Mouse (Mus musculus) intestine, embryonic 15.5 days (tissue): ENCODE data around the gene Tnfsf12. TPM values are rescaled to one million over a fixed set of nuclear protein-coding genes. Genes with fewer than 3 reads are reported as not detected.

ENCODE experiments used
- ATAC-seq: fragments of 200-750 bp; cut with Nextera tagmentation; 2 replicates; pipeline ENCODE4 v1.8.0; 2017; ENCODE audit warnings: moderate TSS enrichment, moderate library complexity
- H3K27ac ChIP-seq: fragments of 300-500 bp; sonication (generic); 2 replicates; pipeline ENCODE4 v1.5.1; 2015; ENCODE audit warnings: mild to moderate bottlenecking, inconsistent platforms
- H3K27me3 ChIP-seq: fragments of 300-500 bp; sonication (generic); replicated peaks from 2 replicates; pipeline ENCODE4 v1.6.1; 2015; ENCODE audit warnings: inconsistent platforms
- H3K36me3 ChIP-seq: fragments of 300-500 bp; sonication (generic); 2 replicates; pipeline ENCODE4 v1.6.1; 2015; ENCODE audit warnings: inconsistent platforms
- H3K4me1 ChIP-seq: fragments of 300-500 bp; sonication (generic); replicated peaks from 2 replicates; pipeline ENCODE4 v1.6.1; 2015; ENCODE audit warnings: inconsistent platforms
- H3K4me2 ChIP-seq: fragments of 300-500 bp; sonication (generic); replicated peaks from 2 replicates; pipeline ENCODE4 v1.6.1; 2015; ENCODE audit warnings: mild to moderate bottlenecking, inconsistent platforms
- H3K4me3 ChIP-seq: fragments of 300-500 bp; sonication (generic); replicated peaks from 2 replicates; pipeline ENCODE4 v1.5.1; 2015; ENCODE audit warnings: inconsistent platforms
- H3K9ac ChIP-seq: fragments of 300-500 bp; sonication (generic); 2 replicates; pipeline ENCODE4 v1.6.1; 2015; ENCODE audit warnings: inconsistent platforms
- H3K9me3 ChIP-seq: fragments of 300-500 bp; sonication (generic); 2 replicates; pipeline ENCODE4 v1.6.1; 2016; ENCODE audit warnings: inconsistent platforms
- WGBS: fragments of 180-500 bp; shearing (Covaris S2); methylation state at CpG from one replicate; pipeline ENCODE4 v1.1.7; 2015; 5-methylcytosine and 5-hydroxymethylcytosine counted together
- polyA plus RNA-seq: library from polyadenylated mRNA; unstranded; fragments of >200 nt; fragmentation: Nextera tagmentation; extraction: Ambion mirVana; gene quantifications from 2 replicates; pipeline ENCODE4 v1.2.1, GENCODE M21; 2015

Gene Tnfsf12
- polyA plus RNA-seq, 1 experiment from 2014 or later, result 7.0 TPM

DNA sequence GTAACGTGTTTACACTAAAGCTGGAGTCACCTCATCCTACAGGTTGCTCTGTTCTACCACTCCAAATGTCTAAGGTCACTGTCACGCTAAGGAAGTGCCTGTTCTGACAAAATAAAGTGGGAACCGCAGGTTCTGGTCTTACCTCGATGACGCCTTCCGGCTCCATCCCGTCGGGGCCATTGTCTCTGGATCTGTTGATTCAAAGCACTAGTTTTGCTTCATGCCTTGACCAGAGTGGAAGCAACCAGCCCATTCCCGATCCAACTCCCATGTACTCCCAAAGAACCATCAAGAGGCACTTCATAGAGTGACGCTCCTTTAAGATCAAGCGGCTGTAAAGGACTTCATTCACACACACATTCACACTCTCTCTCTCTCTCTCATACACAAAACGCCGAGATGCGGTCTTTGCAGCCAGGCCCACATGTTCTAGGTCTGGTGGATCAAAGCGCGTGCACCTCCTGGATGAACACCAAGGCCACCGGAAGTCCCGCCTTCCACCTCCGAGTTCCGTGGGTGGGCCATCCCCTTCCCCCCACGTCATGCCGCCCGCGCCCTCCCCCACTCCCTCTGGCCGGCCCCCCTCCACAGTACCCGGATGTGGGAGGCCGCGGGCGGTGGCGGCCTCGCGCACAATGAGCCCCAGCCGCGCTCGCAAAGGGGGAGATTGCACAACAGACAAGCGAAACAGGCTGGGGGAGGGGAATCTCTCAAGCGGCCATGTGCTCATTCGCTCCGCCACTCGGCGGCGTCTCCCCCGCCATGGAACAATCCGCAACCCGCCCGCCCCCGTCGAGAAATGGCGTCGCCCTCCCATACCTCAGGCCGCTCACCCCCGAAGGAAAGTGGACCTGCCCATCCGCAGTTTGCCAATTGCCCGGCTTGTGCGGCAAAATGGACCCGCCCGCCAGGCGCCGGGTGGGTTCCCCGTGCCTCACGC lies 24.6 kb downstream of the Tnfsf12 start:
- Histone ChIP-seq H3K4me2 (peak overlapping the region; percentile 56), H3K27me3 (no peaks in the 10 kb centered on the region), H3K4me3 (peak overlapping the region; percentile 77), H3K36me3 (peaks cover 41% of the 10 kb centered on the region), H3K4me1 (peaks cover 12% of the 10 kb centered on the region), H3K27ac (peak overlapping the region; percentile 89), H3K9me3 (no peaks in the 10 kb centered on the region), H3K9ac (peak overlapping the region; percentile 97)
- under 1% methylated on average over 61 of the region's 61 CpGs for WGBS
- ATAC-seq, result peak; percentile 79

DNA sequence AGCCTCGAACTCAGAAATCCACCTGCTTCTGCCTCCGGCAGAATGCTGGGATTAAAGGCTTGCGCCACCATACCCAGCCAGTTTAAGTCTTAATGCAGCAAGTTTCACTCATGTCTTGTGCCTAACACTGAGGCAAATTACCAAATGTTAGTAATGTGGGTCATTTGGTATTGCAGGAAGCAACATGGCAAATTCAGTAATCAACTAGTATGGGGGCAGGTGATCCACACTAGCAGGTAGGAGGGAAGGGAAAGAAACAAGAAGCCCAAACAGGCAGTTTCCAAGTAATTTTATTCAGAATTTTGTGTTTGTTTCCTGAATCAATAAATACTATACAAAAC lies 29.0 kb downstream of the Tnfsf12 start:
- H3K27me3 ChIP-seq, result no peaks in the 10 kb centered on the region
- ATAC-seq, result no peak
- H3K4me2 ChIP-seq, result no peak overlapping the region
- WGBS, result 83% methylated on average over 3 of the region's 3 CpGs
- no peak overlapping the region for H3K9ac ChIP-seq
- no peaks in the 10 kb centered on the region for H3K9me3 ChIP-seq
- peak overlapping the region; percentile 42; the same call in 1 of the 2 replicates for H3K27ac ChIP-seq
- H3K4me3 ChIP-seq, result no peak overlapping the region
- H3K4me1 ChIP-seq, result peaks cover 16% of the 10 kb centered on the region
- peaks cover 32% of the 10 kb centered on the region for H3K36me3 ChIP-seq

GRCm38 (mm10) chr11:69665961-69666664 lies 29.5 kb downstream of the Tnfsf12 start, which contains the start of gene Cd68:
Gene Cd68 (minus strand): TSS chr11:69666153.
- H3K4me3 ChIP-seq, result no peak within 1 kb of the TSS
- peak within 1 kb of the TSS; percentile 42 for H3K27ac ChIP-seq
- 0 out of 2 replicates have a peak within 1 kb of the TSS, but pooled peaks have one; percentile 3 for H3K4me2 ChIP-seq
- 32% methylated on average over 7 of the region's 7 CpGs for WGBS
- H3K36me3 ChIP-seq, result peaks cover 32% of the 10 kb centered on the region
- no peak within 1 kb of the TSS for H3K9ac ChIP-seq
- ATAC-seq, result peak; percentile 13; the same call in 1 of the 2 replicates
- peaks cover 20% of the 10 kb centered on the region for H3K4me1 ChIP-seq
- H3K27me3 ChIP-seq, result no peaks in the 10 kb centered on the region
- no peaks in the 10 kb centered on the region for H3K9me3 ChIP-seq

DNA sequence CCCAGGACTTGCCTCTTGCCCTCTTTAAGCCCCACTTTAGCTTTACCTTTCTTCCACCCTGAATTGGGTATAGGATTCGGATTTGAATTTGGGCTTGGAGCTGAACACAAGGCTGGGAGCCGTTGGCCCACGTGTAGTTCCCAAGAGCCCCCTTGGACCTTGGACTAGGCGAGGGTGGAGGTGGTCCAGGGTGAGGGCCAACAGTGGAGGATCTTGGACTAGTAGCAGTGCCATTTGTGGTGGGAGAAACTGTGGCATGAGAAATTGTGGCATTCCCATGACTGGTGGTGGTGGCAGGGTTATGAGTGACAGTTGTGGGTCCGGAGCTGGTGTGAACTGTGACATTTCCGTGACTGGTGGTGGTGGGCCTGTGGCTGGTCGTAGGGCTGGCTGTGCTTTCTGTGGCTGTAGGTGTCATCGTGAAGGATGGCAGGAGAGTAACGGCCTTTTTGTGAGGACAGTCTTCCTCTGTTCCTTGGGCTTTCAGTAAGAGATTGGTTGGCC lies 30.1 kb downstream of the Tnfsf12 start:
- Histone ChIP-seq H3K27ac (peak overlapping the region; percentile 42; the same call in 1 of the 2 replicates), H3K4me1 (peaks cover 20% of the 10 kb centered on the region), H3K4me3 (no peak overlapping the region), H3K4me2 (0 out of 2 replicates have a peak overlapping the region, but pooled peaks have one; percentile 3), H3K9me3 (no peaks in the 10 kb centered on the region), H3K27me3 (no peaks in the 10 kb centered on the region), H3K36me3 (peaks cover 32% of the 10 kb centered on the region), H3K9ac (no peak overlapping the region)
- no peak for ATAC-seq
- 67% methylated on average over 9 of the region's 9 CpGs for WGBS

DNA sequence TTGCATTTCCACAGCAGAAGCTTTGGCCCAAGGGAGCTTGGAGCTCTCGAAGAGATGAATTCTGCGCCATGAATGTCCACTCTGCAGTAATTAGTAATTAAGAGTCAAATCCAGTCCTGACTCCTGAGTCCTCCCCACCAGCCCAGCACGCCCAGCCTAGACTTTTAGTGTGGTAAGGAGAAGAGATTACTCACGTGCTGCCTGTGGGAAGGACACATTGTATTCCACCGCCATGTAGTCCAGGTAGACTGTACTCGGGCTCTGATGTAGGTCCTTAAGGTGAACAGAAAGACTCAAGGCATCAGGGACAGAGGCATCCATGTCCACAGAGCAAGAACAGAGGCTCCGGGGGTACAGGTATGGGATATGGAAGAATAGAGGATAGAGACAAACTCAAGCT lies 30.8 kb downstream of the Tnfsf12 start:
- 87% methylated on average over 7 of the region's 7 CpGs for whole genome bisulfite sequencing
- peaks cover 30% of the 10 kb centered on the region for H3K36me3 ChIP-seq
- no peak for ATAC-seq
- peaks cover 18% of the 10 kb centered on the region for H3K4me1 ChIP-seq
- no peak overlapping the region for H3K9ac ChIP-seq
- no peak overlapping the region for H3K4me3 ChIP-seq
- no peak overlapping the region for H3K27ac ChIP-seq
- H3K4me2 ChIP-seq, result no peak overlapping the region
- no peaks in the 10 kb centered on the region for H3K9me3 ChIP-seq
- H3K27me3 ChIP-seq, result no peaks in the 10 kb centered on the region

DNA sequence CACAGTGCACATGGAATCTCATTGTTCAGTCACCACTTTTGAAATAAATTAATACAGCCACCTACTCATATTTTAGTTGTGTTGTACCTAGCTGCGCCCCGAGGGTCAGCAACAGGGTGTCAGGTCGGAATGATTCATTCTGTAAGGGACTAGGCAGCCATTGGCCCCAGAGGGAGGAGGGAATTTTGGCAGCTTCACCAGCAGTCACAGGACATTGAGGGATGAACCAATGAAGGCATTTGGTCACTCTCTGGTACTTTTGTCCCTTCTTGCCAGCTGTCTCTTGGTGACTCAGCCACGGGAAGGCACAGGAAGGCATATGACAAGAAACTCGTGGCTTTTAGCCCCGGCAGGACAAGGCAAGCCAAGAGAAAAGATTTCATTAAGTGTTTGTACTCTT lies 31.9 kb downstream of the Tnfsf12 start:
- Histone ChIP-seq H3K9ac (no peak overlapping the region), H3K4me1 (peaks cover 10% of the 10 kb centered on the region), H3K4me2 (no peak overlapping the region), H3K27ac (no peak overlapping the region), H3K27me3 (no peaks in the 10 kb centered on the region), H3K36me3 (peaks cover 23% of the 10 kb centered on the region), H3K4me3 (no peak overlapping the region), H3K9me3 (no peaks in the 10 kb centered on the region)
- no peak for ATAC-seq
- WGBS, result 84% methylated on average over 6 of the region's 6 CpGs

- no peaks in the 10 kb centered on the region for H3K9me3 ChIP-seq
- no peaks in the 10 kb centered on the region for H3K27me3 ChIP-seq
- peak overlapping the region; percentile 96 for H3K27ac ChIP-seq
- peak; percentile 17; the same call in 1 of the 2 replicates for ATAC-seq
- peak overlapping the region; percentile 60 for H3K4me2 ChIP-seq
- H3K36me3 ChIP-seq, result peaks cover 20% of the 10 kb centered on the region
- peak overlapping the region; percentile 39 for H3K4me3 ChIP-seq
- WGBS, result 66% methylated on average over 13 of the region's 13 CpGs
- peaks cover 10% of the 10 kb centered on the region for H3K4me1 ChIP-seq
- peak overlapping the region; percentile 44 for H3K9ac ChIP-seq
These were observed 32.5 kb downstream of the Tnfsf12 start for GRCm38 (mm10) chr11:69662967-69663671.

- peaks cover 10% of the 10 kb centered on the region for H3K4me1 ChIP-seq
- H3K9ac ChIP-seq, result peak within 1 kb of the TSS; percentile 44
- peak within 1 kb of the TSS; percentile 60 for H3K4me2 ChIP-seq
- H3K9me3 ChIP-seq, result no peaks in the 10 kb centered on the region
- H3K36me3 ChIP-seq, result peaks cover 21% of the 10 kb centered on the region
- under 1% methylated on average over 48 of the region's 48 CpGs for WGBS
- peak; percentile 96 for ATAC-seq
- no peaks in the 10 kb centered on the region for H3K27me3 ChIP-seq
- peak within 1 kb of the TSS; percentile 39 for H3K4me3 ChIP-seq
- peak within 1 kb of the TSS; percentile 96 for H3K27ac ChIP-seq
These were observed 33.3 kb downstream of the Tnfsf12 start, which contains the start of gene Mpdu1 for GRCm38 (mm10) chr11:69662213-69662966. Gene Mpdu1 (minus strand): TSS chr11:69662642.

DNA sequence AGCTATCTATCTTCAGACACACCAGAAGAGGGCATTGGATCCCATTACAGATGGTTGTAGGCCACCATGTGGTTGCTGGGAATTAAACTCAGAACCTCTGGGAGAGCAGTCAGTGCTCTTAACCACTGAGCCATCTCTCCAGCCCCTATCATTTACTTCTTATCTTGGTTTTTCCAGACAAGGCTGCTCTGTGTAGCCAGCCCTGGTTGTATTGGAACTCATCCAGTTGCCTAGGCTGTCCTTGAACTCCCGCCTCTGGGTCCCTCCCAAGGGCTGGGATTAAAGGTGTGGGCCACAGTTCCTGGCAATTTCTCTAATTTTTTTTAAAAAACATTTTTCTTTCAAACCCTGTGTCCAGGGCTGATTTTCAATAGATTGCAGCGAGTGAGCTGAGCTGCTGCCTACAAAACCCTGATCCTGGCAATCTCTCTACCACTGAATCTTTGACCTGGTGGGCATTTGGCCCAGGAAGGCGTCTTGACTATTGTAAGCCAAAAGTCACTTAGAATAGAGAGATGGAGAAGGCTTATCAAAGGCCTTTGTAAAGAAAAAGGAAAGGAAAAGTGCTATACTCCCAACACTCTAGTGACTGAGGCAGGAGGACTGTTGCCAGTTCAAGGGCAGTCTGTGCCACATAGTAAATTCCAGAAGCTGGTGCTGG lies 34.3 kb downstream of the Tnfsf12 start:
- 76% methylated on average over 3 of the region's 3 CpGs for WGBS
- H3K27ac ChIP-seq, result peak overlapping the region; percentile 96
- peaks cover 10% of the 10 kb centered on the region for H3K4me1 ChIP-seq
- H3K9me3 ChIP-seq, result no peaks in the 10 kb centered on the region
- H3K27me3 ChIP-seq, result no peaks in the 10 kb centered on the region
- H3K4me2 ChIP-seq, result peak overlapping the region; percentile 60
- peak overlapping the region; percentile 44 for H3K9ac ChIP-seq
- H3K36me3 ChIP-seq, result peaks cover 15% of the 10 kb centered on the region
- H3K4me3 ChIP-seq, result peak overlapping the region; percentile 39
- no peak for ATAC-seq

GRCm38 (mm10) chr11:69657462-69657881 lies 38.2 kb downstream of the Tnfsf12 start:
- WGBS, result 82% methylated on average over 15 of the region's 15 CpGs

More at GRCm38 (mm10) chr11:69657462-69657881, 38.2 kb downstream of the Tnfsf12 start:
- Histone ChIP-seq H3K4me2 (no peak overlapping the region), H3K4me3 (no peak overlapping the region), H3K9me3 (no peaks in the 10 kb centered on the region), H3K27ac (no peak overlapping the region), H3K4me1 (peaks cover 16% of the 10 kb centered on the region), H3K36me3 (peaks cover 25% of the 10 kb centered on the region), H3K9ac (no peak overlapping the region), H3K27me3 (no peaks in the 10 kb centered on the region)
- no peak for ATAC-seq
